Mouse (Mus musculus): ENCODE results near the gene Farp2. TPM values are rescaled to one million over a fixed set of nuclear protein-coding genes. Genes with fewer than 3 reads are reported as not detected.

The Farp2 gene
- total RNA-seq, 1 experiment from 2014 or later: 19.2 TPM

DNA sequence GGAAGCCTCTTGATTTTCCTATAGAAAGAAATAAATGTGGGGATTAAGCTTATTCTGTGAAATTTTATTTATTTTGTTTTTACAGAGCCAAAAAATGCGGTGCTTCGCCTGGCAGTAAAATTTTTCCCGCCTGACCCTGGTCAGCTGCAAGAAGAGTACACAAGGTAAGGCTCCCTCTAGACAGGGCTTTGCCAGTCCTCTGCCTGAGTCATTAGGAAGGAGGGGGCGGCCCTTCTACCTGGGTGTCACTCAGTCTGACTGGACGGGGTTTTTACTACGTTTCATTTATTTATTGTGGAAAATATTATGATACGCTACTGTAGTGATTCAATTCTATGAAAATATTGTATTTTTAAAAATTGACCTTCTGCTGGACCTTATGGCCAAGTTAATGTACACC, 51.3 kb downstream of the Farp2 start:
- DNase-seq: no peak

DNA sequence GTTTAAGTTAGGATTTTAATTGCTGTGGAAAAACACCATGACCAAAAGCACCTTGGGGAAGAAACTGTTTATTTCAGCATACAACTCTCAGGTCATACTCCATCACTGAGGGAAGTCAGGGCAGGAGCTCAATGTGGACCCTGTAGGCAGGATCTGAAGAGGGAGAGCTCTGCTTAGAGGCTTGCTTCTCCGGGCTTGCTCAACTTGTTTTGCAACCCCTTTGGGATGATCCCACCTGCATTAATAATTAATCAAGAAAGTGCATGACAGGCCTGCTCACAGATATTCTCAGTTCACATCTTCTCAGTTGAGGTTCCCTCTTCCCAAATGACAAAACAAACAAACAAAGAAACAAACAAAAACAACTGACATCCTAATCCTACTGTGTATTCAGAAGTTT, 51.8 kb downstream of the Farp2 start:
- DNase-seq: no peak

DNA sequence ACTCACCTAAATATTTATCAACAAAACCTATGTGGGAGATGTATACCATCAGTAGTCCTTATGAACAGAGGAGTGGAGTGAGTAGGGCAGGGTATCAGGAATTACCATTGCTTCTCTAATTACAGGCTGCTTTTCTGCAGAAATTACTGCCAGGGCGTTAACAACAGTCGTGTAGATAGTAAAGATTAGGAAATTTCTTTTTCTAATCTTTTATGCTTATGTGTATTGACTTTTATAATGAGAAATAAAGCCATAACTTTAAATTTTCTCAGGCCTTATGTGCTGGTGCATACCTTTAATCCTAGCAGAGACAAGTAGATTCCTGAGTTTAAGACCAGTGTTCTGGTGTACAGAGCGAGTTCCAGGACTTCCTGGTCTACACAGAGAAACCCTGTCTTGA, 52.9 kb downstream of the Farp2 start:
- no peak for DNase-seq

DNA sequence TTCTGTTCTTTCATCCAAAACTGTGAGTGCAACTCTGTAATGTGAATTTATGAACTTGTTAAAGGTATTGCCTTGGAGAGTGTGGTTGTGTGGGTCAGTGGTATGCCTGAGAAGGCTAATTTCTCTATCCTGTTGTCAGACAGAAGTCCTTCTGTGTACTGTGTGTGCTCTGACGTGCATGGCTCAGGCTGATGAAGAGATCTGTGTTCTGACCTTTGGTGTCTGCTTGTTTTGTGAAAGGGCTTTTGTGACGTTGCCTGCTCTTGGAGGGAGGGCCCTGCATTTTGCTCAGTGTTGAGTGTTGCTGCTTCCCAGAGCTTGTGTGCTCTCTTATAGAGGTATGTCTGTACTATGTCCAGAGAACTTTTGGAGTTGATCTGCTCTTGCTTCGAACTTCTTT, 55.1 kb downstream of the Farp2 start:
- no peak for DNase-seq

DNA sequence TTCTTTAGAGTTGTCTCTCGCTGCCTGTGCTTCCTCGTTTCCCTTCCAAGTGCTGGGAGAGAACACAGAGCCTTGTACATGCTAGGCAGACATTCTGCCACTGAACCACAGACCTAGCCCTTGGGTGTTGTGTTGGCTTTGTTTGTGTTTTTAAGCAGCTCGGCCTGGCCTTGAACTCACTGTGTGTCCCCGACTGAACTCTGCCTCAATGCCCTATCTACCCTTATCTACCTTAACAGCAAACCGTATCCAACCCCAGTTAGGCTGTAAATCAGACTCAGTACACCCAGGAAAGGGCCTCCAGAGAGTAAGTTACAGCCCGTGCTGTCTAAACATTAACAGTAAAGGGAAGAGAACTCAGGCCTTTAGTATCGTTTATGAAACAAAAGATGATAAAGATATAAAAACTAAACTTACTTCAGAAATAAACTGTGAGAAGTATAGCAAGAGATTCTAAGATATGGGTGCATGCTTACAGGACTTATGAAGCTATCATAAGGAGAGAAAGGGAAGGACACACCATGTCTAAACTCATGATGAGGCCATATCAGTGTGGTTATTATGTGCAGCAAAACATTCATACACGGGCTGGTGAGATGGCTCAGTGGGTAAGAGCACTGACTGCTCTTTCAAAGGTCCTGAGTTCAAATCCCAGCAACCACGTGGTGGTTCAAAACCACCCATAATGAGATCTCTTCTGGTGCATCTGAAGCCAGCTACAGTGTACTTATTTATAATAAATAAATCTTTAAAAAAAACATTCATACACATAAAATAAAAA, 56.0 kb downstream of the Farp2 start:
- DNase-seq: no peak

DNA sequence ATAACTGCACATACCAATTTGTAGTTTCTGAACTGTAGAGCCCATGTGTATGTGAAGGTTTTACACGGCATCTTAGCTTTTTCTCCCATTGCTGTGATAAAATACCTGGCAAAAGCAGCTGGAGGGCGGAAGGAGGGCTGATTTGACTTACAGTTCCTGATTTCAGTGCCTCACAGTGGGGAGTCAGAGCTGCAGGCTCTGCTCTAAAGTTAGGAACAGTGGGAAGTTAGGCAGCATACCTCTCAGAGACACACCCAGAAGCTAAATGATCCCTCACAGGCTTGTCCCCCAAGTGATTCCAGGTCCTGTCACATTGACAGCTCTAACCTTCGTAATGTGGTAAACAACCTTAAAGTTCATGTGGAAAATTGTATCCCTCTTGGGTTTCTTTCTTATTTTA, 65.2 kb downstream of the Farp2 start:
- no peak for DNase-seq

DNA sequence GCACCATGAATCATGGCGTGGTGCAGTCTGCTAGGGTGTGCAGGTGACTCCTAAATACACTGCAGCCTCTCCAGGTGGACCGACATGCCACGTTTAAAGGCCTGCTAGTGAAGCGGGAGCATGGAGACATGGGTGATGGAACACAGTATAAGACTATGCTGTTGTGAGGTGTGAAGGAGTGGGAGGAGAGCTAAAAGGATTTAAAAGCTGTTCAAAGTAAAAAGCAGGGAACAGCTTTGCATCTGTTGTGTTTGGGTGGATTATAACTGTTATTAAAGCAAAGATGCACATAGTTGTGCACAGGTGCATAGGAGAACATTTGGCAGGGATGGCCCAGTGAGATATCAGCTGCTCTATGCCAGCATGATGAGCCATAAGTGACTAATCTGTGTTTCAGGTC, 66.0 kb downstream of the Farp2 start:
- DNase-seq: no peak

DNA sequence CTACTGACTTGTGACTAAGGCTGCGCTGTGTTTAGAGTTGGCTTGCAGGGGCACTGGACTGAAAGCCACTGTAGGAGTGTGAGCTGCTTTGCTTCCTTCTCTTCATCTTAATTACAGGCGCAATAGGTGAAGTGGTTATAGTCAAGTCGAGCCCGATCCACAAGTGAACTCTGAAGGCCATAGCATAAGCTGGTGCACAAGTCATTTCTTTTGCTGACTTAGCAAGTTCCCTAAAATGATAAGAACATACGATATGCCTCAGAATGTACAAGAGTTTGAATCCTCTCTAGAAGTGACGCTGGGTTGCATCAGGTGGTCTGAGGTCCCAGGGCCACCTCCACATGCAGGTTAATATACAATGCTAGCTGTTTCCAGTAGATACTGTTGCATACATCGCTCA, 69.7 kb downstream of the Farp2 start:
- no peak for DNase-seq

DNA sequence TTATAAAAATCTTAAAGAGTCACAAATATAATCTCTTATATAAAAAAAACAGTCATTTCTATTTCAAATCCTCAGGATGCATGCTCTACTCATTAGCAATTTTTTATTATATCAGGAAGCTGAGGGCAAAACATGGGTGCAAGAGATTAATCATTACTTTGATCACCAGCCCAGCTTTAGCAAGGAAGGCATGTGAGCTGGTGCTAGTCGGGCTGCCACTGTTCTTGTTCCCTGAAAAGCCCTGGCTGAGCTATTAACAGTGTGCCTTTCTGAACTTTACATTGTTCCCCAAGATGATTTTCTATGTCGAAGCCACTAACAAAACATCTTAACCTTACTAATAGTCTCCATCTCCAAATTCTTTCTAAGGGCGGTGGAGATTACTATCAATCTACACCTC, 76.5 kb downstream of the Farp2 start:
- DNase-seq: no peak

DNA sequence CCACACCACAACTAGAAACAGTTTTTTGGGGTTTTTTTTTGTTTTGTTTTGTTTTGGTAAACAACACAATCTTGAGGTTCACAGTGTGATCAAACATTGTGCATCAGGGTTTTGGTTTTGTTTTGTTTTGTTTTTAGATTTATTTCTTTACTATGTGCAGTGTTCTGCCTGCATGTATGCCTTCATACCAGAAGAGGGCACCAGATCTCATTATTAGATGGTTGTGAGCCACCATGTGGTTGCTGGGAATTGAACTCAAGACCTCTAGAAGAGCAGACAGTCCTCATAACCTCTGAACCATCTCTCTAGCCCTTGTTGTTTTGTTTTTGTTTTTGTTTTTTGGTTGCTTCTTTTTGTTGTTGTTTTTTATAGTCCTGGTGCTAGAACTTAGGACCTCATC, 82.1 kb downstream of the Farp2 start:
- no peak for DNase-seq

DNA sequence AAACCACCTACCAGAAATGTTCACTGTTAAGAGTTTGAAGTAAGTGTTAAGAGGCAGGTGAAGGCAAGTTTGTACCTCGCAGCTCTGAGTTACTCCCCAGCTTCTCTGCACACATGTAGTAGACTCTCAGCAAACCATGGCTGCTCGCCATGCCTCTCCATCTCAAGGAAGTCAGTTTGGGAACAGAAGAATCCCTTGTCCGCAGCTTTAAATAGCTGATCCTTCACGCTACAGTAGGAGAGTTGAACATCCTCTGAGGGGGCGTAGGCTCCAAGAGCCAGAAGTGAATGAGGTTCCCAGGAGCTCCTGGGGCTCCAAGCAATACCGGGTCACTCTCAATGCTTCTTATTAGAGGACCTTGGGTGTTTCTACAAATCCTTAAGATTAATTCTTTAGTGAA, 84.0 kb downstream of the Farp2 start:
- no peak for DNase-seq

DNA sequence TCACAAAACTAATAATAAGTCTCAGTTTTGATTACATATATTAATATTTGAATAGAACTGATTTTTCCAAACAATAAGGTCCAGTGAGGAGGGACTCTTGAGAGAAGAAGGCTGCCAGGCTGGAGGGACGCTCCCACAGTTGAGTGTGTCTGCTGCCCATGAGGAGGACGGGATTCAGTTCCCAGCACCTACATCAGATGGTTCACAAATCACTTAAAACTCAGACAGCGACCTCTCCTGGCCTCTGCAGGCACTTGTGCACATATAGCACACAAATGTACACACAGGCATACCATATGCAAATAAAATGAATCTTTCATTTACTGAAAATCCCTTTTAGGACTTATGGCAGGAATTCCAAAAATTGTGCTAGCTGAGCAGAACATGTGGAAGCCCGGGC, 91.0 kb downstream of the Farp2 start:
- DNase-seq: no peak

DNA sequence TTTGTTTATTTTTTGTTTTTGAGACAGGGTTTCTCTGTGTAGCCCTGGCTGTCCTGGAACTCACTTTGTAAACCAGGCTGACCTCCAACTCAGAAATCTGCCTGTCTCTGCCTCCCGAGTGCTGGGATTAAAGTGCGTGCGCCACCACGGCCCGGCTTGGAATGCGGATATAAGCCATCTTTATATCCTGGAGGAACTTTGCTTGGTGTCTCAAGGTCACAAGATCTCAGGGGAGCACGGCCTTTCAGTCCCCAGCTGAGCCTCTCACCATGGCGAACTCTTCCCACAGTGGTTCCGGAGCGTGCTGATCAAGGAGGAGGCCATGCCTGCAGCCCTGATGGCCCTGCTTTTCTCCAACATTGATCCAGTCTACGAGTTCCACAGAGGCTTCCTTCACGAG, 92.0 kb downstream of the Farp2 start:
- DNase-seq: no peak

DNA sequence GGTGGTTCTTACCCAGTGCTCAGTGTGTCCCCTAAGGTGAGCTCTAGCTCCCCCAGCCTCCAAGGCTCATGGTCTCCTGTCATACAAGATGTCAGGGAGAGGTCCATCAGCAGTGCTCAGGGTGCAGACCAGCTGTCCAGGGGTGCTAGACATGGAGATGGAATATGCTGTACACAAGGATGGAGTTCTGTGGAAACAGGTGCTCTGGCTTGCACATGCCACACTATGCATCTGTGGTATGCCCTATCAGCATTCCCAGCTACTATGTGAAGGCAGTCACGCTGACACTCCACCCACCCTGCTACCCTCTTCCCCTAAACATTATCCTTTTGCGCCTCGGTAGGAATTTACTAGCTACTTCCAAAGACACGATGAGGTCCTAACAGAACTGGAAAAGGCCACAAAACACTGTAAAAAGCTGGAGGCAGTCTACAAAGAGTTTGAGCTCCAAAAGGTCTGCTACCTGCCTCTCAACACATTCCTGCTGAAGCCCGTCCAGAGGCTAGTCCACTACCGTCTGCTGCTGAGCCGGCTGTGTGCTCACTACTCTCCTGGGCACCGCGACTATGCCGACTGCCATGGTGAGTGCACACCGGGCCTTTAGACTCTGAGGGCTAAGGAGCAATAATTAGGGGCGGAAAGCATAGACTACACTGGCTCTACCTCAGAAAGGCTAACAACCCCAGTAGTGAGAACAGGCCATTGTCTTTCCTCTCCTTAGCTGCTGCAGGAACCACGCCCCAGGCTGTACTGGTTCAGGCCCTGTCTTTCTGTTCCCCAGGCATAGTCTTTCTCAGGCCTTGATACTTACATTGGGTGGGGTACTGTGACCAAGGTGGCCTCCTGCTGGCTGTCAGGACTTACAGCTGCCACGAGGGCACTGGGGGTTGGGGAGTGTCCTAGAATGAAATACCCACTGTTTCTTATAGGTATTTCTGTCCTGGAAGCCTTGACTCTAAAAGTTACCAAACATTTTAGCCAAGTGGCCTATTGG, 95.5 kb downstream of the Farp2 start:
- DNase-seq: no peak

DNA sequence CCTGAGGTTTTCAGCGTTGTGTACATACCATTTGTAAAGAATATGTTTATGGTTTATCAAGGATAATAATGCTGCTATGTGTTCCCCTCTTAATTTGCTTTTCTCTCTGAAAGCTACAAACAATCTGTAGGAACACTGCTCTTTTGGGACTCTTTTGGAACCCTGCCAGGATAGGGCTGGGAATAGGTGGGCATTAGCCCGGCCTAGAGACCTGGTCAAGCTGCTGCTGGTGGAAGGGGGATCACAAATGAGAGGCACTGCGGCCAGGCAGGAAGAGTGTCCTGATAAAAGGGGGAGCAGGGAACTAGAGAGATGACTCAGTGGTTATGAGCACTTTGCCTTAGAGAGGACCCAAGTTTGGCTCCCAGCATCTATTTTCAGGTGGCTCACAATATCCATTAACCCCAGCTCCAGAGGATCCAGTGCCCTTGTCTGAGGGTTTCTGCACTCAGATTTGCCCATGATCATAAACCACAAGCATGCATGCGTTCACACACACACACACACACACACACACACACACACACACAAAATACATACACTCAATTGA, 96.9 kb downstream of the Farp2 start:
- no peak for DNase-seq

DNA sequence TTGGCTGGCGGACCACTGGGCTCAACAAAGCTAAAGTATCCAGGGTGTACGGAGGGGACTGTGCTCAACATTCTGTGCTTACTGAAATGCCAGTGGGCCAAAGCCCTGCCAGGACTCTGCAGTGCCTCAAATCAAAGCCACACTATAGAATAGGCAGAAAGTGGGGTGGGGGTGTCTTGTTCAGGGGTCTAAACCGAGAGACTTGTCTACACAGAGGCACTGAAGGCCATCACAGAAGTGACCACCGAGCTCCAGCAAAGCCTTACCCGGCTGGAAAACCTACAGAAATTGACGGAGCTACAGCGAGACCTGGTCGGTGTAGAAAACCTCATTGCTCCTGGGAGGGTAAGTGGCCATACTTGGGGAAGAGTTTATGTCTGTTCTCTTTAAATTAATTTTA, 97.9 kb downstream of the Farp2 start:
- DNase-seq: no peak

DNA sequence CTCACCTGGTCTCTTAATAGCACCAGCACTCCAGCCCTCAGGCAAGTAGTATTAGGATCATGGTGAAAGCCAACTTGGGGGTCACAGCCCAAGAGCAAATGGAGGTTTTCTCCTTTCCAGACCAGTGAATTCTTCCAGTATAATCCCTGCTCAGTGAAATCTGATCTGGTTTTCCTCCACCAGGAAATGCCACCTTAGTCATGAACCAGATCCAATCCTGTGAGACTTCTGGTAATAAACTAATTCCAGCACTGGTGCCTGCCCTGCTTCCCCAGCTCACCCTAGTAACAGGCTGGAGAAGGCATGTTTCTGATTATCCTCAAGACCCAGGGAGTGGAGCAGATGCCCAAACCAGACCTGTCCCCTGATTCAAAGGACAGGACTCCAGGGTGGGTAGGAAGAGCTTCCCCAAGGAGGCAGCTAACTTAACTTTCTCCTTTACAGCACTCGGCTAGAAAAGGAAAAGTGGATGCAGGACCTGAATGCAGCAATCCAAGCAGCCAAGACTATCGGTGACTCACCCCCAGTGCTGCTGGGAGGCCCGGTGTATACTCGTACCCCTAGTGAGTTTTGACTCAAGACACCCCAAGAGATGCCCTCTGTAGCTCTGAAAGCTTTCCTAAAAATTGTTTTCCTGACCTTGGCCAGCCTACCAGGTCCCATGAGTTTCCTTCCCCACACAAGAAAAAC, 106.3 kb downstream of the Farp2 start:
- DNase-seq: no peak

DNA sequence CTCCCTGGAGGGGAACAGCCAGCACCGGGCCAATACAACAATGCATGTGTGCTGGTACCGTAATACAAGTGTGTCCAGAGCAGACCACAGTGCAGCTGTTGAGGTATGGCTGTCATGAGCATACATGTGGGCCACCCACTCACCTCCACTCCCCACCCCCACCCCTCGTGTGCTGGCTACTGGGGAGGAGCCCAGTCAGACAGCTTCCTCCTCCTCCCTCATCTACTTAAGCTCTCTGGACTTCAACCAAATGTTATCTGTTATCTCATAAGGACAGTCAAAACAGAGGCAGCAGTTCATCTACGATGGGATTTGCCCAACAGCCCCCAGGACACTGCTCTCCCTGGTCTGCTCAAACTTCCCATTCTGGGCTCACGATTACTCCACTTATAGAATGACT, 107.1 kb downstream of the Farp2 start:
- DNase-seq: no peak

DNA sequence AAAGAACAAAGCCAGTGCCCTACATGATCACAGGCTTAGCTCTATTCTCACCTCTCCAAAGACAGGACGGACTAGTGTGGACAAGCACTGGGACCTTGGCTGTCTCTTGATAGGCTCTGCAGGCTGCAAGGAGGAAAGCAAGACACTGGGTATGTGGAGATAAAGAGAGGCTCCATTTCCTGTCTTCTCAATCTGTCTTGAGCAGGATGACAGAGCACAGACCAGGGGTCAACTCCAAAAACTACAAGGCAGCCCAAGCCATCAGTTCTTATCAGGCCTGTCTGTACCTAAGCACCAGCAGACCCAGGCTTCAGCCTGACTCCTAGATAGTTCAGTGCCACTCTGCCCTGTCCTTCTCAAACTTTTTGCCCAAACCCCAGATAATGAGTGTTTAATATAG, 112.6 kb downstream of the Farp2 start:
- DNase-seq: no peak

DNA sequence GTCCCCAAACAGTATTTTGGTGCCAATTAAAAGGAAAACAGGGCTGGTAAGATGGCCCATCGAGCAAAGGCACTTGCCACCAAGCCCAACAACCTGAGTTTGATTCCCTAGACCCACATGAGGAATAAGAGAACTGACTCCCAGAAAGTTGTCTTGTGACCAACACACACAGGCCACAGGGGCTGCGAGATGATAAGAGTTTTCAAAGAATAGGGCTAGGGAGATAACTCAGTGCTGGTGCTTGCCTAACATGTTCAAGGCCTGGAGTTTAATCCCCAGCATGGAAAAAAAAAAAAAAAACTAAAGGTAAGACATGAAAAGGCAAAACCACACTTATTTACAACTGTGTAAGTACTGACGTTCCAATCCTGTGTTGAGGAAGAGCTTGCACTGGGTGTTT, 118.9 kb downstream of the Farp2 start:
- DNase-seq: no peak

DNA sequence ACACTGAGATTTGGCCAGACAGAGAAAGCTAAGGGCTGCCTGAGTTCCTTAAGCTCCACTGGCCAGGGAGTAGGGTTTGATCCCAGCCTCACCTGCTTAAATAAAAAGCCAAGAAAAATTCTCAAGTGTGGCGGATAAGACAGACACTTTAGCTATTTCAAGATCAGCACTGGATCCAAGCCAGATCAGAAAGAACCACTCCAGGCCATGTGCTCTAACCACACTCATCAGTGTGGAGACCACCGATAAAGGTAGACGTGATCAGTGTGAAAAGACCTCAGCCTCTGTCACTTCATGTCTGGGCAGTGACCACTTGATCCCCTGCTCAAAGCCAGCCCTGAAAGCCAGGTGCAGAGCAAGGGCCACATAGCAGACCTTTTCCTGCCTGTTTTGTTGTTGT, 120.8 kb downstream of the Farp2 start:
- no peak for DNase-seq

DNA sequence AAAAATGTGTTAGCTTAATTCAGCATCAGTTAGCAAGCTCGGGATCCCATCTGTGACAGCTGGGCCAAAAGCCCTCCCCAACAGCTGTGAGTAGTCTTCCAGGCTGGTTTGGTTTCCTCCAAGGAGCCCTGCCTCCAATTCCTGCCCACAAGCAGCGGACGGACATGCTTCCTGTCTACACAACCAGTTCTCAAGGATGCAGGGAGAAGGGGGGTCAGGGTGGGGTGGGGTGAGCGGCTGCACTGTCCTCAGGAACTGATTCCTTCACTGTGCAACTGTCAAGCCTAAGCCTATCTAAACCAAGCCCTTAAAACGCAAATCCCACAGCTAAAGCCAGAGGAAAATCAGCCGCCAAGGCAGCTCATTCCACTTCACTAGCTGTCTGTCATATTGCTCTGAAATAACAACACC, 122.6 kb downstream of the Farp2 start:
- peak; percentile 26 for DNase-seq
